Mouse (Mus musculus) hindbrain, postnatal 0 days (tissue): ENCODE measurements around the gene 9130213A22Rik. TPM values are rescaled to one million over a fixed set of nuclear protein-coding genes. Genes with fewer than 3 reads are reported as not detected.

Source experiments
- ATAC-seq: fragments of 200-750 bp; cut with Nextera tagmentation; 2 replicates; pipeline ENCODE4 v1.8.0; 2017; ENCODE audit warnings: mild to moderate bottlenecking, moderate TSS enrichment, moderate library complexity
- DNase-seq: peaks from one replicate; pipeline ENCODE4 v3.0.0-alpha.2; 2015; ENCODE audit warnings: low spot score
- H3K27ac ChIP-seq: fragments of 300-500 bp; sonication (generic); 2 replicates; pipeline ENCODE4 v1.5.1; 2014; ENCODE audit warnings: mild to moderate bottlenecking
- H3K27me3 ChIP-seq: fragments of 300-500 bp; sonication (generic); 2 replicates; pipeline ENCODE4 v1.6.1; 2014; ENCODE audit warnings: low read length, mixed read lengths; ENCODE audit not compliant: insufficient read depth
- H3K36me3 ChIP-seq: fragments of 300-500 bp; sonication (generic); 2 replicates; pipeline ENCODE4 v1.6.1; 2014; ENCODE audit warnings: low read length, mixed read lengths; ENCODE audit not compliant: insufficient read depth
- H3K4me1 ChIP-seq: fragments of 300-500 bp; sonication (generic); 2 replicates; pipeline ENCODE4 v1.6.1; 2014; ENCODE audit warnings: antibody characterized with exemption, low read length, mixed read lengths; ENCODE audit not compliant: insufficient read depth
- H3K4me2 ChIP-seq: fragments of 300-500 bp; sonication (generic); 2 replicates; pipeline ENCODE4 v1.6.1; 2014; ENCODE audit warnings: low read depth, mild to moderate bottlenecking, low read length, moderate library complexity, mixed read lengths
- H3K4me3 ChIP-seq: fragments of 300-500 bp; sonication (generic); 2 replicates; pipeline ENCODE4 v1.5.1; 2014; ENCODE audit warnings: low read length
- H3K9ac ChIP-seq: fragments of 300-500 bp; sonication (generic); replicated peaks from 2 replicates; pipeline ENCODE4 v1.6.1; 2014; ENCODE audit warnings: mild to moderate bottlenecking, low read length, moderate library complexity, mixed read lengths
- H3K9me3 ChIP-seq: fragments of 300-500 bp; sonication (generic); 2 replicates; pipeline ENCODE4 v1.6.1; 2016; ENCODE audit warnings: low read length, mixed read lengths
- CTCF ChIP-seq: IDR thresholded peaks from 2 replicates; pipeline ENCODE4 v1.5.1; 2016; ENCODE audit warnings: antibody characterized with exemption, control low read depth, low read depth
- WGBS: fragments of 180-500 bp; shearing (Covaris S2); extraction: QIAGEN DNeasy Blood & Tissue Kit; methylation state at CpG from one replicate; pipeline ENCODE4 v1.1.7; 2014; 5-methylcytosine and 5-hydroxymethylcytosine counted together
- polyA plus RNA-seq: library from polyadenylated mRNA; unstranded; fragments of >200 nt; fragmentation: Nextera tagmentation; extraction: Ambion mirVana; gene quantifications from 2 replicates; pipeline ENCODE4 v1.2.1, GENCODE M21; 2015
- total RNA-seq: library from RNA; depleted of rRNA; stranded (reverse); fragments of >200 nt; gene quantifications from 2 replicates; pipeline ENCODE4 v1.2.3, GENCODE M21; 2014

Gene 9130213A22Rik
- total and polyA plus RNA-seq, 2 experiments from 2014 or later, result 1.0 to 1.2 TPM

DNA sequence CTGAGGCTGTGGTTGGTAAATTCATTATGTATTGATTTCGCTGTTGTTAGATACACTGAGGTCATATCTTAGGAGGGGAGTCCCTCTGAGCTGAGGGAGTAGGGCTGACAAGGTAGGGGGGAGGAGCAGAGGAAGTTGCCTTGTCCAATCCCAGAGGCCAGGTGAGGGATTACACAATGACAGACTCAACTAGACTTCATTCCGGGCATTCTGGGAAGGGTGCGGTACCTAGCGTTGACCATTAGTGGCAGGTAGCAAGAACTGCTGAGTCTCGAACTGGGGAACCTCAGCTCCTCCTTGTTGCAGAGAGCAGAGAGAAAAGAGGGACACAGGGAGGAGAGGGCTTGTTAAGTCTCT, 11.2 kb upstream of the 9130213A22Rik start:
- DNase-seq, result peak; percentile 54
- Histone ChIP-seq H3K9ac (peak overlapping the region; percentile 47; the same call in 1 of the 2 replicates), H3K27me3 (no peaks in the 10 kb centered on the region), H3K36me3 (no peaks in the 10 kb centered on the region), H3K4me3 (peak overlapping the region; percentile 41), H3K9me3 (no peaks in the 10 kb centered on the region), H3K4me1 (no peaks in the 10 kb centered on the region; the same call in none of the 2 replicates), H3K4me2 (peak overlapping the region; percentile 65), H3K27ac (peak overlapping the region; percentile 51; the same call in 1 of the 2 replicates)
- WGBS, result 18% methylated on average over 5 of the region's 5 CpGs
- no peak for TF ChIP-seq CTCF
- peak; percentile 68 for ATAC-seq

DNA sequence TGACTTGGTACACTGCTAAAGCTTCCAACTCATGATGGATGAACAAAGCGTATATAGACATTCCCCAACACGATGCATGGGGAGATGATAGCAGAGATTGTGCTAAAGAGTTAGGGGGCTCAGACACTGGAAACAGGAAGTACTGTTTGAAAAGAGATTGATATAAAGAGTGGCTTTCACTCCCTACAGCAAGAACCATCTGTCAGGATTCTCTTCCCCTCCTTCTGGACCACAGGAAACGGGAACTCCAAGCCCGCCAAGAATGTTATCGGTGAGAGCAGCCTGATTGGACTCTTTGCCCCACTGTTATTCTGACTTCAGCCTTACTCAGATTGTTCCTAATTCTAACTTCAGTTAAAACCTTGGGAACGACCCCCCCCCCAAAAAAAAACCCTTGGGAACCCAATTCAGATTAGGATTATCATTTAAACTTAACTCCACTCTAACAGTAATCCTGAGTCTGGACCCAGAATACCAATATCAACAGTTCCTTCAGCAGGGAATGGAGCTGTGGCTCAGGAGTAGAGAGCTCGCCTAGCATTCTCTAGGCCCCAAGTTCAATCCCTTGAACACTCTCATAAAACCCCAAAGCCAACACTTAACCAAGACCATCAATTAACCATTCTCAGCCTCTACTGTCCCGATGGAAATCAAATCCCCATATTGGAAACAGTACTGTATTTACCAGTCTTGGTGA, 6.2 kb upstream of the 9130213A22Rik start:
- TF ChIP-seq CTCF, result no peak
- no peaks in the 10 kb centered on the region for H3K36me3 ChIP-seq
- no peak overlapping the region for H3K4me3 ChIP-seq
- DNase-seq (no peak), ATAC-seq (no peak)
- H3K4me2 ChIP-seq, result no peak overlapping the region
- no peaks in the 10 kb centered on the region for H3K27me3 ChIP-seq
- H3K27ac ChIP-seq, result no peak overlapping the region
- no peak overlapping the region for H3K9ac ChIP-seq
- H3K9me3 ChIP-seq, result no peaks in the 10 kb centered on the region
- WGBS, result 76% methylated on average over 8 of the region's 8 CpGs
- peaks cover 4% of the 10 kb centered on the region; the same call in 1 of the 2 replicates for H3K4me1 ChIP-seq

DNA sequence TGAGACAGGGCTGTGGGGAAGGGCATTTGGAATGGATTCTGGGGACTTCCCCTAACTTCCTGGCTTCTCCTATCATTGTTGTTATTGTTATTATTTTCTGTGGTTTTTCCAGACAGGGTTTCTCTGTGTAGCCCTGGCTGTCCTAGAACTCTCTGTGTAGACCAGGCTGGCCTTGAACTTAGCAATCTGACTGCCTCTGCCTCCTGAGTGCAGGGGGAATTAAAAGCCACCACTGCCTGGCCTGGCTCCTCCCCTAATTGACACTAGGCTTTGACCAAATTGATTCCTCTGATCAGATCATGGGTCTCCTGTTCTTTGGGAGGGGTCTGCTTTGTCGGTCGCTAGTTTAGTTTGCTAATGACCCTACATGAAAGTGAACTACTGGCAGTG, 4.3 kb upstream of the 9130213A22Rik start:
- Histone ChIP-seq H3K27me3 (no peaks in the 10 kb centered on the region), H3K36me3 (no peaks in the 10 kb centered on the region), H3K4me3 (peak overlapping the region; percentile 57), H3K4me2 (peak overlapping the region; percentile 81), H3K27ac (peak overlapping the region; percentile 87; the same call in 1 of the 2 replicates), H3K9ac (no peak overlapping the region), H3K4me1 (peaks cover 4% of the 10 kb centered on the region; the same call in 1 of the 2 replicates), H3K9me3 (no peaks in the 10 kb centered on the region)
- no peak for TF ChIP-seq CTCF
- no peak for ATAC-seq
- WGBS, result 56% methylated on average over 2 of the region's 2 CpGs
- DNase-seq, result no peak

DNA sequence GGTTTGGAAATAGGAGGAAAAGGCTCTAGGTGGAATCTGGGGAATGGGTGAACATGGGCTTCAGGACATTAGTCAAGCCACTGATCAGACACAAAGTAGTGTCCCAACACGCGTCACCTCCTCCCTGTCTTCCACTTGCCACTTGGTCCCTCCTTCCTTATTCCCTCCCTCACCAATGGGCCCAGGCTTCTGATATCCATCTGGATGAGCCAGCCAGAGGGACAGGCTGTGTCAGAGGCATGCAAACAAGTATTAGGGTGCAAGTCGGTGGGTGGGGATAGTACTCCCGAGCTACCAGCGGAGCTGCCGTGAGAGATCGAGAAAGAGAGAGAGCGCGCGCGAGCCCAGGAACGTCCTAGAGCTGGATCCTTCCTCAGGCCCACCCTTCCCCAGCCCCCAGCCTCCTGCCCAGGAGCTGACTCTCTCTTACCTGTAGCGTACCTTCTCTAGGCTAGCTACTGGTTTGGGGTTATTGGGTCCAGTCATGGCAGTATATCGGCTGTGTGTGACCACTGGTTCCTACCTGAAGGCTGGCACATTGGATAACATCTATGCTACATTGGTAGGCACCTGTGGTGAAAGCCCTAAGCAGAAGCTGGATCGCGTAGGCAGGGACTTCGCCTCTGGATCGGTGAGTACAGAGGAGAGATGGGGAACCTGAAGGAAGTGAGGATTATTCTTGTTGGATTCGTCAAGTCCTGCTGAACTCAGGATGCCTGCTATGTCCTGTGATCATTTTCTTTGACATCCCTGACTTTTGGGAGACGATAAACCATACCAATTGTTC, 3.7 kb upstream of the 9130213A22Rik start:
- no peak for TF ChIP-seq CTCF
- WGBS, result 9% methylated on average over 20 of the region's 20 CpGs
- ATAC-seq, result no peak
- Histone ChIP-seq H3K27me3 (no peaks in the 10 kb centered on the region), H3K4me2 (peak overlapping the region; percentile 81), H3K4me3 (peak overlapping the region; percentile 57), H3K9ac (peak overlapping the region; percentile 52), H3K36me3 (no peaks in the 10 kb centered on the region), H3K27ac (peak overlapping the region; percentile 87), H3K4me1 (peaks cover 9% of the 10 kb centered on the region; the same call in 1 of the 2 replicates), H3K9me3 (no peaks in the 10 kb centered on the region)
- DNase-seq, result peak; percentile 31

DNA sequence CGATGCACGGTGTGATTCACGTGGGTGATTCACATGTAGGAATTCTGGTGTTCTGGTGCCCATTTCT, 3.3 kb upstream of the 9130213A22Rik start, which contains the start of gene Aloxe3:
Aloxe3 (plus strand) TSS at position 45 of the 67 bp plus-strand sequence.
- peak within 1 kb of the TSS; percentile 57 for H3K4me3 ChIP-seq
- H3K27ac ChIP-seq, result peak within 1 kb of the TSS; percentile 87
- DNase-seq (no peak), ATAC-seq (no peak)
- no peak for TF ChIP-seq CTCF
- H3K4me1 ChIP-seq, result peaks cover 12% of the 10 kb centered on the region
- H3K9me3 ChIP-seq, result no peaks in the 10 kb centered on the region
- WGBS, result 0% methylated on average over 3 of the region's 3 CpGs
- H3K4me2 ChIP-seq, result peak within 1 kb of the TSS; percentile 81
- H3K27me3 ChIP-seq, result no peaks in the 10 kb centered on the region
- H3K9ac ChIP-seq, result peak within 1 kb of the TSS; percentile 52
- H3K36me3 ChIP-seq, result no peaks in the 10 kb centered on the region

DNA sequence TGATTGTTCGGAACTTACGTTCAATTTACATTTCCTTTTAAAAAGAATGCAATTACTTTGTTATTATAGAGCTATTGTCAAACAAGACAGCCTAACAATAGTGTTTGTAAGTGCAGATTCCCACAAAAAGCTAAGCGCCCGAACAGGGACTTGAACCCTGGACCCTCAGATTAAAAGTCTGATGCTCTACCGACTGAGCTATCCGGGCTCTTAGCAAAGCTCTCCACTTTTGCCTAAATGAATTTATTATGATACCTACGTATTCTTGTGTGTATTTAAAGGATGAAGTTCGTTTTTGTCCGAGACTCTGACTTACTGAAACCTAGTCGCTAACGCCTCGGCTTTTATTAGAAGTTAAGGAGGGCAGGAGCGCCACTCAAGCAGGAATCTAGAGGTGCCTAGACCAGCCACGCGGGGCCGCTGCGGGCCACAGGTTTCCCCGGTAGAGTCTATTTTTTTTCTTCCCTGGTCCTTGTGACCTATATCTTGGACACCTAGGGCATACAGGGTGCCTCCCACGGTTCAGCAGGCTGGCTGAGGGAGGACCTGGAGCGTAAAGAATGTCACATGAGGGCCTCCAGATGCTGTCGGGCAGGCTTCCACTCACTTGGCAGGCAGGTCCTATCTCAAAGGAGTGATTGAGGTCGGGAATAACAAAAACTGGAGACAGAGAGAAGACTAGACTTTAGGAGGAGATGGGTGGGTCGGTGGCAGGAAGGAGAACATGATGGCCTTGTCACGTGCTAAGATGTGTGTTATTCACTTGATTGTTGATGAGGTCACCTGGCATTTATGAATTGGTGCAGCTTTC, 2.9 kb upstream of the 9130213A22Rik start:
- under 1% methylated on average over 24 of the region's 24 CpGs for WGBS
- DNase-seq (peak; percentile 93), ATAC-seq (peak; percentile 48)
- Histone ChIP-seq H3K36me3 (no peaks in the 10 kb centered on the region), H3K4me3 (peak overlapping the region; percentile 57), H3K27me3 (no peaks in the 10 kb centered on the region), H3K9ac (peak overlapping the region; percentile 52), H3K4me2 (peak overlapping the region; percentile 81), H3K4me1 (peaks cover 15% of the 10 kb centered on the region), H3K9me3 (no peaks in the 10 kb centered on the region), H3K27ac (peak overlapping the region; percentile 87)
- peak; percentile 68 for TF ChIP-seq CTCF
